Mouse (Mus musculus) left cerebral cortex, adult 2 months (tissue): ENCODE results near the gene Aldh3b1. TPM values are rescaled to one million over a fixed set of nuclear protein-coding genes. Genes with fewer than 3 reads are reported as not detected.

Source experiments
- DNase-seq, 2 experiments: peaks; one replicate each; pipeline ENCODE4 v3.0.0; 2021 to 2022; ENCODE audit warnings: low spot score in 2 of 2, mixed read lengths in 1 of 2; ENCODE audit errors: extremely low spot score in 1 of 2
- H3K27ac ChIP-seq: fragments of 200-600 bp; 2 replicates; pipeline ENCODE4 v1.8.1; 2022
- H3K4me3 ChIP-seq: fragments of 200-600 bp; 2 replicates; pipeline ENCODE4 v1.8.1; 2022
- CTCF ChIP-seq: fragments of 200-600 bp; IDR thresholded peaks from 2 replicates; pipeline ENCODE4 v1.8.1; 2022; ENCODE audit warnings: antibody characterized with exemption, mild to moderate bottlenecking, moderate library complexity
- intact Hi-C: fragments of 180-260 bp; cut with DNase I; formaldehyde crosslinking; loops from one replicate; pipeline ENCODE4 v1.15.1; 2025
- total RNA-seq, 2 experiments: library from RNA; stranded (reverse); gene quantifications; 2 replicates each; pipeline ENCODE4 v1.2.3; 2021

Gene Aldh3b1
- total RNA-seq, 2 experiments from 2014 or later = 2.3 to 3.3 TPM

GRCm38 (mm10) chr19:3955804-3956203 lies 26.2 kb upstream of the Aldh3b1 start:
- intact Hi-C loops = loop anchor here (10.0 kb wide), 1 partner anchor 129 kb away; the partner anchor contains the start of gene Cabp2
- no peak for TF ChIP-seq CTCF
- H3K27ac ChIP-seq = no peak overlapping the region
- no peak for DNase-seq
- H3K4me3 ChIP-seq = no peak overlapping the region

- intact Hi-C loops = loop anchor here (10.0 kb wide), 1 partner anchor 130 kb away; the partner anchor contains the start of gene Cabp2
- no peak for TF ChIP-seq CTCF
- DNase-seq = no peak
- no peak overlapping the region for H3K27ac ChIP-seq
- H3K4me3 ChIP-seq = no peak overlapping the region
Observed at GRCm38 (mm10) chr19:3955033-3955432, 25.4 kb upstream of the Aldh3b1 start.

- Histone ChIP-seq H3K27ac (no peak overlapping the region), H3K4me3 (no peak overlapping the region)
- TF ChIP-seq CTCF = no peak
- intact Hi-C loops = loop anchor here (10.0 kb wide), 1 partner anchor 133 kb away; the partner anchor contains the start of gene Cabp2
- no peak for DNase-seq
Observed at GRCm38 (mm10) chr19:3952099-3952498, 22.5 kb upstream of the Aldh3b1 start.

GRCm38 (mm10) chr19:3951461-3951860 lies 21.9 kb upstream of the Aldh3b1 start:
- intact Hi-C loops = loop anchor here (10.0 kb wide), 1 partner anchor 133 kb away; the partner anchor contains the start of gene Cabp2
- no peak overlapping the region for H3K27ac ChIP-seq
- H3K4me3 ChIP-seq = no peak overlapping the region
- no peak for DNase-seq
- TF ChIP-seq CTCF = no peak

GRCm38 (mm10) chr19:3950331-3950730 lies 20.7 kb upstream of the Aldh3b1 start:
- TF ChIP-seq CTCF = no peak
- intact Hi-C loops = loop anchor here (10.0 kb wide), 1 partner anchor 134 kb away; the partner anchor contains the start of gene Cabp2
- no peak overlapping the region for H3K4me3 ChIP-seq

GRCm38 (mm10) chr19:3948546-3948945 lies 18.9 kb upstream of the Aldh3b1 start:
- TF ChIP-seq CTCF = no peak
- no peak for DNase-seq
- intact Hi-C loops = no loop called here
- no peak overlapping the region for H3K27ac ChIP-seq
- H3K4me3 ChIP-seq = no peak overlapping the region

More at GRCm38 (mm10) chr19:3950331-3950730, 20.7 kb upstream of the Aldh3b1 start:
- no peak for DNase-seq
- H3K27ac ChIP-seq = no peak overlapping the region

GRCm38 (mm10) chr19:3947813-3948212 lies 18.2 kb upstream of the Aldh3b1 start:
- intact Hi-C loops = loop anchor here (2.0 kb wide), 2 partner anchors 33 to 65 kb away; partner anchors contain the start of gene Ndufv1
- Histone ChIP-seq H3K27ac (no peak overlapping the region), H3K4me3 (no peak overlapping the region)
- no peak for TF ChIP-seq CTCF
- DNase-seq = no peak

- intact Hi-C loops = loop anchor here (2.0 kb wide), 2 partner anchors 34 to 66 kb away; partner anchors contain the start of gene Ndufv1
- DNase-seq = peak; percentile 63 to 72
- TF ChIP-seq CTCF = peak; percentile 99
- Histone ChIP-seq H3K4me3 (no peak overlapping the region), H3K27ac (no peak overlapping the region)
Observed at GRCm38 (mm10) chr19:3946715-3947114, 17.1 kb upstream of the Aldh3b1 start.

GRCm38 (mm10) chr19:3945872-3946564 lies 16.4 kb upstream of the Aldh3b1 start:
- no peak for TF ChIP-seq CTCF
- Histone ChIP-seq H3K4me3 (no peak overlapping the region), H3K27ac (no peak overlapping the region)
- intact Hi-C loops = loop anchor here (2.0 kb wide), 2 partner anchors 35 to 67 kb away; partner anchors contain the start of gene Ndufv1
- DNase-seq = no peak

- no peak for DNase-seq
- Histone ChIP-seq H3K4me3 (no peak overlapping the region), H3K27ac (no peak overlapping the region)
- intact Hi-C loops = no loop called here
- no peak for TF ChIP-seq CTCF
Observed at GRCm38 (mm10) chr19:3942986-3943735, 13.6 kb upstream of the Aldh3b1 start.

GRCm38 (mm10) chr19:3942315-3942714 lies 12.7 kb upstream of the Aldh3b1 start:
- Histone ChIP-seq H3K27ac (no peak overlapping the region), H3K4me3 (no peak overlapping the region)
- TF ChIP-seq CTCF = no peak
- no peak for DNase-seq
- intact Hi-C loops = no loop called here
